Mouse (Mus musculus) embryo, embryonic 11.5 days (tissue): ENCODE measurements around the gene Gramd1b.
A peak's percentile ranks its signal among the peaks of the same experiment; 100 is the strongest.

ENCODE experiments used
- DNase-seq: peaks from one replicate; pipeline ENCODE4 v3.0.0-alpha.2; 2012; ENCODE audit warnings: low read depth, low spot score

The Gramd1b gene

GRCm38 (mm10) chr9:40337131-40337820, 193.9 kb downstream of the Gramd1b start:
- no peak for DNase-seq

GRCm38 (mm10) chr9:40336701-40337100, 194.5 kb downstream of the Gramd1b start:
- no peak for DNase-seq

- no peak for DNase-seq
These were observed 196.6 kb downstream of the Gramd1b start for GRCm38 (mm10) chr9:40334617-40335016.

- peak; percentile 55 for DNase-seq
These were observed 197.4 kb downstream of the Gramd1b start for GRCm38 (mm10) chr9:40333649-40334396.

- DNase-seq, result no peak
These were observed 198.2 kb downstream of the Gramd1b start for GRCm38 (mm10) chr9:40332731-40333648.

- DNase-seq, result no peak
These were observed 198.9 kb downstream of the Gramd1b start for GRCm38 (mm10) chr9:40332326-40332725.

- no peak for DNase-seq
These were observed 199.5 kb downstream of the Gramd1b start for GRCm38 (mm10) chr9:40331411-40332286.

- DNase-seq, result peak; percentile 77
These were observed 200.4 kb downstream of the Gramd1b start for GRCm38 (mm10) chr9:40330609-40331382.

GRCm38 (mm10) chr9:40326260-40326915, 204.8 kb downstream of the Gramd1b start:
- no peak for DNase-seq

GRCm38 (mm10) chr9:40324826-40325225, 206.4 kb downstream of the Gramd1b start:
- DNase-seq, result no peak

- no peak for DNase-seq
These were observed 206.9 kb downstream of the Gramd1b start for GRCm38 (mm10) chr9:40324232-40324792.

GRCm38 (mm10) chr9:40323773-40324172, 207.4 kb downstream of the Gramd1b start:
- no peak for DNase-seq

GRCm38 (mm10) chr9:40323171-40323570, 208.0 kb downstream of the Gramd1b start:
- no peak for DNase-seq

- DNase-seq, result no peak
These were observed 208.8 kb downstream of the Gramd1b start for GRCm38 (mm10) chr9:40322372-40322771.

GRCm38 (mm10) chr9:40321668-40322003, 209.5 kb downstream of the Gramd1b start:
- no peak for DNase-seq

- DNase-seq, result peak; percentile 40
These were observed 210.1 kb downstream of the Gramd1b start for GRCm38 (mm10) chr9:40320879-40321667.

- no peak for DNase-seq
These were observed 210.8 kb downstream of the Gramd1b start for GRCm38 (mm10) chr9:40320405-40320804.

- no peak for DNase-seq
These were observed 212.4 kb downstream of the Gramd1b start for GRCm38 (mm10) chr9:40318771-40319170.

GRCm38 (mm10) chr9:40317735-40318134, 213.4 kb downstream of the Gramd1b start:
- DNase-seq, result no peak
